8 mouse cellular contexts compared by ENCODE assay signal in genomic region chr3:89250435-89251040, GRCm38 (mm10). TPM values are rescaled to one million over a fixed set of nuclear protein-coding genes. Genes with fewer than 3 reads are reported as not detected.
DNase-seq lines count a peak whose midpoint lies in the region; ATAC-seq and TF ChIP-seq lines count a peak whose summit lies in the region.

No protein-coding gene starts in this region.

- no peaks in the 10 kb centered on the region for H3K27me3 ChIP-seq in midbrain, postnatal 0 days (ENCODE audit: insufficient read depth, low read length)
- H3K27me3 ChIP-seq in midbrain, embryonic 16.5 days (ENCODE audit: control insufficient read depth, insufficient read depth, low read depth, low read length) = no peaks in the 10 kb centered on the region
- H3K27me3 ChIP-seq in embryonic facial prominence, embryonic 12.5 days = peaks cover 7% of the 10 kb centered on the region; the same call in 1 of the 2 replicates
- no peaks in the 10 kb centered on the region for H3K27me3 ChIP-seq in intestine, embryonic 15.5 days (replicated peaks)
- H3K27me3 ChIP-seq in lung, embryonic 16.5 days (ENCODE audit: control insufficient read depth, insufficient read depth, low read depth, low read length) = no peaks in the 10 kb centered on the region

- H3K9ac ChIP-seq in midbrain, postnatal 0 days (replicated peaks; ENCODE audit: low read length, poor library complexity, severe bottlenecking) = no peak overlapping the region
- H3K9ac ChIP-seq in midbrain, embryonic 16.5 days (ENCODE audit: low read depth, low read length) = no peak overlapping the region
- H3K9ac ChIP-seq in embryonic facial prominence, embryonic 12.5 days = no peak overlapping the region
- no peak overlapping the region for H3K9ac ChIP-seq in intestine, embryonic 15.5 days
- H3K9ac ChIP-seq in lung, embryonic 16.5 days (ENCODE audit: low read length) = no peak overlapping the region

- no peak overlapping the region for H3K27ac ChIP-seq in midbrain, postnatal 0 days (ENCODE audit: low read depth, low read length)
- no peak overlapping the region for H3K27ac ChIP-seq in midbrain, embryonic 16.5 days (ENCODE audit: low read length)
- H3K27ac ChIP-seq in embryonic facial prominence, embryonic 12.5 days = 0 out of 2 replicates have a peak overlapping the region, but pooled peaks have one; percentile 2
- H3K27ac ChIP-seq in intestine, embryonic 15.5 days = peak overlapping the region; percentile 40; the same call in 1 of the 2 replicates
- H3K27ac ChIP-seq in lung, embryonic 16.5 days (ENCODE audit: low read length) = peak overlapping the region; percentile 76

- H3K4me1 ChIP-seq in midbrain, postnatal 0 days (ENCODE audit: insufficient read depth, low read length) = peaks cover 7% of the 10 kb centered on the region; the same call in 1 of the 2 replicates
- H3K4me1 ChIP-seq in midbrain, embryonic 16.5 days (ENCODE audit: control insufficient read depth, insufficient read depth, low read length) = peaks cover 12% of the 10 kb centered on the region
- H3K4me1 ChIP-seq in embryonic facial prominence, embryonic 12.5 days = peaks cover 27% of the 10 kb centered on the region
- H3K4me1 ChIP-seq in intestine, embryonic 15.5 days (replicated peaks) = peaks cover 42% of the 10 kb centered on the region
- peaks cover 38% of the 10 kb centered on the region for H3K4me1 ChIP-seq in lung, embryonic 16.5 days (replicated peaks; ENCODE audit: control insufficient read depth, insufficient read depth, low read length)

- 24% methylated on average over 7 of the region's 7 CpGs for WGBS in midbrain, postnatal 0 days
- 23% methylated on average over 7 of the region's 7 CpGs for WGBS in midbrain, embryonic 16.5 days
- 18% methylated on average over 7 of the region's 7 CpGs for WGBS in embryonic facial prominence, embryonic 12.5 days
- 18% methylated on average over 7 of the region's 7 CpGs for WGBS in intestine, embryonic 15.5 days
- 18% methylated on average over 7 of the region's 7 CpGs for WGBS in lung, embryonic 16.5 days

- TF ChIP-seq CTCF in midbrain, postnatal 0 days (IDR thresholded peaks at IDR 0.05) = peak; percentile 76

- no peaks in the 10 kb centered on the region for H3K9me3 ChIP-seq in midbrain, postnatal 0 days (ENCODE audit: low read length)
- no peaks in the 10 kb centered on the region for H3K9me3 ChIP-seq in midbrain, embryonic 16.5 days (replicated peaks; ENCODE audit: control insufficient read depth, low read length, poor library complexity, severe bottlenecking)
- H3K9me3 ChIP-seq in embryonic facial prominence, embryonic 12.5 days = no peaks in the 10 kb centered on the region
- H3K9me3 ChIP-seq in intestine, embryonic 15.5 days = no peaks in the 10 kb centered on the region
- no peaks in the 10 kb centered on the region for H3K9me3 ChIP-seq in lung, embryonic 16.5 days (ENCODE audit: control insufficient read depth, low read length)

- no peak for ATAC-seq in midbrain, postnatal 0 days (ENCODE audit: low FRiP score)
- ATAC-seq in midbrain, embryonic 16.5 days = no peak
- ATAC-seq in embryonic facial prominence, embryonic 12.5 days (ENCODE audit: insufficient number of reproducible peaks, insufficient read depth, low FRiP score, low TSS enrichment) = no peak
- no peak for ATAC-seq in intestine, embryonic 15.5 days
- no peak for ATAC-seq in lung, embryonic 16.5 days (ENCODE audit: low read depth)

- DNase-seq in midbrain, postnatal 0 days (ENCODE audit: low spot score) = peak; percentile 69
- DNase-seq in ZHBTc4 (ENCODE audit: low read depth, low spot score) = peak; percentile 72
- peak; percentile 65 for DNase-seq in testis, postnatal 10 days (ENCODE audit: low spot score)
- no peak for DNase-seq in layer of hippocampus, adult 9-11 months

- peaks cover 5% of the 10 kb centered on the region; the same call in 1 of the 2 replicates for H3K36me3 ChIP-seq in midbrain, postnatal 0 days (ENCODE audit: insufficient read depth, low read length)
- H3K36me3 ChIP-seq in midbrain, embryonic 16.5 days (ENCODE audit: control insufficient read depth, insufficient read depth, low read length) = peaks cover 2% of the 10 kb centered on the region; the same call in 1 of the 2 replicates
- H3K36me3 ChIP-seq in embryonic facial prominence, embryonic 12.5 days = 0 out of 2 replicates have a peak, but pooled peaks cover 9% of the 10 kb centered on the region
- 0 out of 2 replicates have a peak, but pooled peaks cover 10% of the 10 kb centered on the region for H3K36me3 ChIP-seq in intestine, embryonic 15.5 days
- H3K36me3 ChIP-seq in lung, embryonic 16.5 days (ENCODE audit: control insufficient read depth, insufficient read depth, low read length) = peaks cover 3% of the 10 kb centered on the region; the same call in 1 of the 2 replicates

- no peak overlapping the region for H3K4me2 ChIP-seq in midbrain, postnatal 0 days (ENCODE audit: low read depth, low read length, poor library complexity, severe bottlenecking)
- no peak overlapping the region for H3K4me2 ChIP-seq in midbrain, embryonic 16.5 days (ENCODE audit: low read length)
- H3K4me2 ChIP-seq in embryonic facial prominence, embryonic 12.5 days (replicated peaks) = no peak overlapping the region
- H3K4me2 ChIP-seq in intestine, embryonic 15.5 days (replicated peaks) = no peak overlapping the region
- H3K4me2 ChIP-seq in lung, embryonic 16.5 days (ENCODE audit: low read depth, low read length) = peak overlapping the region; percentile 14; the same call in 1 of the 2 replicates

- H3K4me3 ChIP-seq in midbrain, postnatal 0 days (ENCODE audit: low read depth, low read length) = no peak overlapping the region
- no peak overlapping the region for H3K4me3 ChIP-seq in midbrain, embryonic 16.5 days (ENCODE audit: low read depth, low read length)
- no peak overlapping the region for H3K4me3 ChIP-seq in embryonic facial prominence, embryonic 12.5 days
- H3K4me3 ChIP-seq in intestine, embryonic 15.5 days (replicated peaks) = no peak overlapping the region
- H3K4me3 ChIP-seq in lung, embryonic 16.5 days (ENCODE audit: low read length) = no peak overlapping the region

RNA-seq across cellular contexts. Expression of gene Trim46, which starts 4.4 kb away (rescaled TPM):
- total RNA-seq in midbrain, postnatal 0 days (2014; rRNA removed) = 112 and 124 TPM in 2 replicates
- polyA plus RNA-seq in midbrain, postnatal 0 days (2015; fragmentation: Nextera tagmentation; extraction: Ambion mirVana) = 69.1 TPM in 2 replicates
- polyA plus RNA-seq in midbrain, embryonic 16.5 days (2015; fragmentation: Nextera tagmentation; extraction: Ambion mirVana) = 90.3 and 91.2 TPM in 2 replicates
- 6.2 and 7.7 TPM in 2 replicates for polyA plus RNA-seq in embryonic facial prominence, embryonic 12.5 days (2016; fragmentation: Nextera tagmentation; extraction: Ambion mirVana)
- polyA plus RNA-seq in intestine, embryonic 15.5 days (2015; fragmentation: Nextera tagmentation; extraction: Ambion mirVana) = 2.9 and 4.1 TPM in 2 replicates
- 7.2 and 7.7 TPM in 2 replicates for polyA plus RNA-seq in lung, embryonic 16.5 days (2015; fragmentation: Nextera tagmentation; extraction: Ambion mirVana)

RNA-seq across cellular contexts. Expression of gene Krtcap2, which starts 4.8 kb away (rescaled TPM):
- 74.7 and 93.9 TPM in 2 replicates for total RNA-seq in midbrain, postnatal 0 days (2014; rRNA removed)
- polyA plus RNA-seq in midbrain, postnatal 0 days (2015; fragmentation: Nextera tagmentation; extraction: Ambion mirVana) = 219 TPM in 2 replicates
- 195 TPM in 2 replicates for polyA plus RNA-seq in midbrain, embryonic 16.5 days (2015; fragmentation: Nextera tagmentation; extraction: Ambion mirVana)
- polyA plus RNA-seq in embryonic facial prominence, embryonic 12.5 days (2016; fragmentation: Nextera tagmentation; extraction: Ambion mirVana) = 297 and 306 TPM in 2 replicates
- 348 and 351 TPM in 2 replicates for polyA plus RNA-seq in intestine, embryonic 15.5 days (2015; fragmentation: Nextera tagmentation; extraction: Ambion mirVana)
- polyA plus RNA-seq in lung, embryonic 16.5 days (2015; fragmentation: Nextera tagmentation; extraction: Ambion mirVana) = 304 and 314 TPM in 2 replicates

RNA-seq across cellular contexts. Expression of gene Dpm3, which starts 8.6 kb away (rescaled TPM):
- 198 and 223 TPM in 2 replicates for total RNA-seq in midbrain, postnatal 0 days (2014; rRNA removed)
- polyA plus RNA-seq in midbrain, postnatal 0 days (2015; fragmentation: Nextera tagmentation; extraction: Ambion mirVana) = 69.4 and 81.1 TPM in 2 replicates
- 60.4 and 64.5 TPM in 2 replicates for polyA plus RNA-seq in midbrain, embryonic 16.5 days (2015; fragmentation: Nextera tagmentation; extraction: Ambion mirVana)
- polyA plus RNA-seq in embryonic facial prominence, embryonic 12.5 days (2016; fragmentation: Nextera tagmentation; extraction: Ambion mirVana) = 101 and 103 TPM in 2 replicates
- polyA plus RNA-seq in intestine, embryonic 15.5 days (2015; fragmentation: Nextera tagmentation; extraction: Ambion mirVana) = 131 and 134 TPM in 2 replicates
- polyA plus RNA-seq in lung, embryonic 16.5 days (2015; fragmentation: Nextera tagmentation; extraction: Ambion mirVana) = 135 and 138 TPM in 2 replicates

RNA-seq across cellular contexts. Expression of gene Slc50a1, which starts 19.8 kb away (rescaled TPM):
- 22.8 and 32.0 TPM in 2 replicates for total RNA-seq in midbrain, postnatal 0 days (2014; rRNA removed)
- polyA plus RNA-seq in midbrain, postnatal 0 days (2015; fragmentation: Nextera tagmentation; extraction: Ambion mirVana) = 42.4 and 48.7 TPM in 2 replicates
- 40.2 and 41.3 TPM in 2 replicates for polyA plus RNA-seq in midbrain, embryonic 16.5 days (2015; fragmentation: Nextera tagmentation; extraction: Ambion mirVana)
- 56.6 and 62.0 TPM in 2 replicates for polyA plus RNA-seq in embryonic facial prominence, embryonic 12.5 days (2016; fragmentation: Nextera tagmentation; extraction: Ambion mirVana)
- 60.6 and 63.9 TPM in 2 replicates for polyA plus RNA-seq in intestine, embryonic 15.5 days (2015; fragmentation: Nextera tagmentation; extraction: Ambion mirVana)
- polyA plus RNA-seq in lung, embryonic 16.5 days (2015; fragmentation: Nextera tagmentation; extraction: Ambion mirVana) = 65.7 and 66.7 TPM in 2 replicates

RNA-seq across cellular contexts. Expression of gene Muc1, which starts 21.7 kb away (rescaled TPM):
- total RNA-seq in midbrain, postnatal 0 days (2014; rRNA removed) = 2.8 and 3.8 TPM in 2 replicates
- polyA plus RNA-seq in midbrain, postnatal 0 days (2015; fragmentation: Nextera tagmentation; extraction: Ambion mirVana) = 0.52 and 1.5 TPM in 2 replicates
- polyA plus RNA-seq in midbrain, embryonic 16.5 days (2015; fragmentation: Nextera tagmentation; extraction: Ambion mirVana) = 0.57 and 1.5 TPM in 2 replicates
- 0.78 and 1.6 TPM in 2 replicates for polyA plus RNA-seq in embryonic facial prominence, embryonic 12.5 days (2016; fragmentation: Nextera tagmentation; extraction: Ambion mirVana)
- 10.1 and 19.7 TPM in 2 replicates for polyA plus RNA-seq in intestine, embryonic 15.5 days (2015; fragmentation: Nextera tagmentation; extraction: Ambion mirVana)
- 151 and 162 TPM in 2 replicates for polyA plus RNA-seq in lung, embryonic 16.5 days (2015; fragmentation: Nextera tagmentation; extraction: Ambion mirVana)

Comparison
In these comparisons a context has a peak if more than half of its experiments do, and no peak if none do; other contexts are left out.
1. H3K27ac ChIP-seq: peak in embryonic facial prominence, embryonic 12.5 days (single experiment), intestine, embryonic 15.5 days (single experiment) and lung, embryonic 16.5 days (single experiment); none in midbrain, postnatal 0 days (single experiment) and midbrain, embryonic 16.5 days (single experiment).